Mouse (Mus musculus) heart, embryonic 14.5 days (tissue): ENCODE data around the gene Kif7. TPM values are rescaled to one million over a fixed set of nuclear protein-coding genes. Genes with fewer than 3 reads are reported as not detected.

Experiments
- ATAC-seq: fragments of 200-750 bp; cut with Nextera tagmentation; 2 replicates; pipeline ENCODE4 v1.8.0; 2017; ENCODE audit warnings: low read depth, moderate TSS enrichment; ENCODE audit not compliant: insufficient number of reproducible peaks, insufficient read depth, low FRiP score
- H3K27ac ChIP-seq, 2 experiments: fragments of 200-500 bp in 1 of 2; fragments of 300-500 bp in 1 of 2; sonication (generic) in 1 of 2; replicated peaks in 1 of 2; 2 replicates each; pipeline ENCODE4 v1.5.1; 2012 to 2014; ENCODE audit warnings: low read depth in 2 of 2, low read length in 2 of 2, control low read depth in 1 of 2, mild to moderate bottlenecking in 1 of 2, mixed read lengths in 1 of 2; ENCODE audit not compliant: control insufficient read depth in 1 of 2, insufficient read depth in 1 of 2
- H3K27me3 ChIP-seq: fragments of 300-500 bp; sonication (generic); 2 replicates; pipeline ENCODE4 v1.6.1; 2014; ENCODE audit warnings: mild to moderate bottlenecking, low read length, control low read depth; ENCODE audit not compliant: control insufficient read depth, insufficient read depth
- H3K36me3 ChIP-seq: fragments of 300-500 bp; sonication (generic); 2 replicates; pipeline ENCODE4 v1.6.1; 2014; ENCODE audit warnings: mild to moderate bottlenecking, control low read depth, low read length, mixed read lengths; ENCODE audit not compliant: control insufficient read depth, insufficient read depth
- H3K4me1 ChIP-seq, 2 experiments: fragments of 200-500 bp in 1 of 2; fragments of 300-500 bp in 1 of 2; sonication (generic) in 1 of 2; 2 replicates each; pipeline ENCODE4 v1.6.1; 2012 to 2014; ENCODE audit warnings: low read length in 2 of 2, control low read depth in 1 of 2, mixed read lengths in 1 of 2; ENCODE audit not compliant: control insufficient read depth in 2 of 2, insufficient read depth in 2 of 2
- H3K4me2 ChIP-seq: fragments of 300-500 bp; sonication (generic); 2 replicates; pipeline ENCODE4 v1.6.1; 2014; ENCODE audit warnings: mild to moderate bottlenecking, low read length
- H3K4me3 ChIP-seq, 2 experiments: fragments of 200-500 bp in 1 of 2; fragments of 300-500 bp in 1 of 2; sonication (generic) in 1 of 2; 2 replicates each; pipeline ENCODE4 v1.5.1; 2012 to 2014; ENCODE audit warnings: low read length in 2 of 2, mild to moderate bottlenecking in 2 of 2, control low read depth in 1 of 2, low read depth in 1 of 2, moderate library complexity in 1 of 2; ENCODE audit not compliant: control insufficient read depth in 1 of 2, insufficient read depth in 1 of 2
- H3K9ac ChIP-seq: fragments of 300-500 bp; sonication (generic); 2 replicates; pipeline ENCODE4 v1.6.1; 2014; ENCODE audit warnings: mild to moderate bottlenecking, low read length
- H3K9me3 ChIP-seq: fragments of 300-500 bp; sonication (generic); 2 replicates; pipeline ENCODE4 v1.6.1; 2016; ENCODE audit warnings: low read length, control low read depth; ENCODE audit not compliant: control insufficient read depth
- WGBS: fragments of 180-500 bp; shearing (Covaris S2); extraction: QIAGEN DNeasy Blood & Tissue Kit; methylation state at CpG from one replicate; pipeline ENCODE4 v1.1.7; 2014; 5-methylcytosine and 5-hydroxymethylcytosine counted together
- polyA plus RNA-seq: library from polyadenylated mRNA; unstranded; fragments of >200 nt; fragmentation: Nextera tagmentation; extraction: Ambion mirVana; gene quantifications from 2 replicates; pipeline ENCODE4 v1.2.1, GENCODE M21; 2014

Gene Kif7
- polyA plus RNA-seq, 1 experiment from 2014 or later, result 2.0 TPM

DNA sequence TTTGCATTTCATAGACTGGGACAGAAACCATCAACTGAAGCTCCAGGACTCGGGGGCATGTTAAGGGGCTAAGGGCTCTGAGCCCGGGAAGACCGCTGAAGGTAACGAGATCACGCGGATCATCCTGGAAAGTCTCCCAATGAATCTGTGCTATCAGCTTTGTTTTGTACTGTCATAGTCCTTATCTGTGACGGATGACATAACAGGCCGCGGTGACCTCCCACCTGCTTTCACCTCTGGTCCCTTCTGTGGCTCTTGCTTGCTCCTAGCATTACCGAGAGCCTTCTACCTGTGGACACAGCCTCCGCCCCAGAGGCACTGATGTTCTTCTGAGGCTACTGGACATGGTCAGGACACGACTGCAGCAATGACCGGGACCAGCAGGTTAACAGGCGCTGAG, 21.0 kb upstream of the Kif7 start:
- Histone ChIP-seq H3K27ac (no peak overlapping the region), H3K27me3 (no peaks in the 10 kb centered on the region; the same call in 1 of the 2 replicates), H3K9me3 (no peaks in the 10 kb centered on the region), H3K36me3 (peaks cover 13% of the 10 kb centered on the region), H3K4me2 (no peak overlapping the region), H3K4me1 (no peaks in the 10 kb centered on the region), H3K9ac (no peak overlapping the region), H3K4me3 (no peak overlapping the region)
- ATAC-seq, result no peak
- 87% methylated on average over 14 of the region's 14 CpGs for whole genome bisulfite sequencing

DNA sequence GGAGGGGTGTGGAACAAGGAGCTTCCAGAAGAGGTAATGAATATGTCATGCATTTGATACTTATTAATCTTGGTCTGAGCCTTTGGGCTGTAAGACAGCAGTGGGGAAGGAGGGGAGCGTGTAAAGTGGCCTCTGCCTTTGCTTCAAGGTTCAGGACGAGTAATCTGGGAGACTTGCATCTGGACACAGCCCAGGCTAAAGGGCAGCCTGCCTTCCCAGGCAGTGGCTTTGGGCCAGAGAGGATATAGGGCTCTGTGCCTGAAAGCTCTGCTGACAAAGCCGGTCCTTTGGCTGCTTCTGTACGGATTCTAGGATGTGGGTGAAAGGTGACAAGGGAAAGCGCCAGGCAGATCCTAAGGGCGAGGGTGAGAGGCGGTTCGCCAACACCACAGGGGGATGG, 19.0 kb upstream of the Kif7 start:
- Histone ChIP-seq H3K4me3 (no peak overlapping the region), H3K27me3 (no peaks in the 10 kb centered on the region; the same call in 1 of the 2 replicates), H3K4me2 (no peak overlapping the region), H3K27ac (no peak overlapping the region), H3K9ac (no peak overlapping the region), H3K4me1 (no peaks in the 10 kb centered on the region), H3K9me3 (no peaks in the 10 kb centered on the region), H3K36me3 (peaks cover 13% of the 10 kb centered on the region)
- WGBS, result 76% methylated on average over 8 of the region's 8 CpGs
- no peak for ATAC-seq

DNA sequence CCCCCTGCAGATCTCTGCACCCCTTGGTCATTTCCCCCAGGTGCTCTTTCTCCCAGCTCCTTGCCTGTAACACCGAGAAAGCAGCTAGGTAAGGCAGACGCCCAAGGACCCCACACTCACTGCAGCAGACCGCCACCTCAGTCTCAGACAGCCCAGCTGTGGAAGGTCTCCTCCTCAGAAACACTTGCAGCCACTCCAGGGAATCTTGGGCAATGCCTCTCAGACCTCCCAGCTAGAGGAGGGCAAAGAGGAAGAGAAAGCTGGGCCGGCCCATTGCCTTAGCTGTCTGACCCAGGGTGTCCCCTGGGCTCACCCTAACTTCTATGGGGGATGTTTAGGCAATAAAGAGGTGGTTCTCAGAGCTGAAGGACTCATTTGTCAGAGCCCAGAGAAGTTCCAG, 17.1 kb upstream of the Kif7 start, which contains the start of gene Plin1:
TSS of gene Plin1 (minus strand) at position 282 of the 400 bp plus-strand sequence.
- WGBS, result 53% methylated on average over 4 of the region's 4 CpGs
- no peak within 1 kb of the TSS for H3K27ac ChIP-seq
- H3K9me3 ChIP-seq, result no peaks in the 10 kb centered on the region
- no peak for ATAC-seq
- no peak within 1 kb of the TSS for H3K4me2 ChIP-seq
- H3K27me3 ChIP-seq, result peaks cover 4% of the 10 kb centered on the region; the same call in 1 of the 2 replicates
- H3K4me3 ChIP-seq, result no peak within 1 kb of the TSS
- H3K4me1 ChIP-seq, result no peaks in the 10 kb centered on the region
- peaks cover 12% of the 10 kb centered on the region for H3K36me3 ChIP-seq
- no peak within 1 kb of the TSS for H3K9ac ChIP-seq

DNA sequence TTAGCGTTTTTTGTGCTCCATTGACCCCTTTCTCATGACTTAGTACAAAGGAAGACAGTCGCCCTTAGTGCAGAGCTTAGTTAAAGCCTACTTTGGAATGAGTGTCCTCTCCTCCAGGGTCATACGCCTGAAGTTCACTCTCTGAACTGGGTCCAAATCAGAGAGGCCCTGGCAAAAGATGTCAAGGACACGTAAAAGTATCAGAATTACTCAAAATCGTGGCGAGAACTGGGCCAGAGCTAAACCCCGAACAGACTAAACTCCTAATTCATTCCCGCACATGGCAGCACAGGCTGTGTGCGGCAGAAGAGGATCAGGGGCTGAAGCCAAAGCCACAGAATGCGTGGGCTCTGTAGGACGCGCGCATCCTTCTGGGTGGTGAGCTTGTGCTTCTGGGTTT, 15.9 kb upstream of the Kif7 start:
- Histone ChIP-seq H3K27ac (no peak overlapping the region), H3K4me2 (no peak overlapping the region), H3K9ac (no peak overlapping the region), H3K9me3 (no peaks in the 10 kb centered on the region), H3K36me3 (0 out of 2 replicates have a peak, but pooled peaks cover 6% of the 10 kb centered on the region), H3K4me1 (no peaks in the 10 kb centered on the region), H3K27me3 (peaks cover 4% of the 10 kb centered on the region; the same call in 1 of the 2 replicates), H3K4me3 (no peak overlapping the region)
- 76% methylated on average over 13 of the region's 13 CpGs for WGBS
- ATAC-seq, result no peak

DNA sequence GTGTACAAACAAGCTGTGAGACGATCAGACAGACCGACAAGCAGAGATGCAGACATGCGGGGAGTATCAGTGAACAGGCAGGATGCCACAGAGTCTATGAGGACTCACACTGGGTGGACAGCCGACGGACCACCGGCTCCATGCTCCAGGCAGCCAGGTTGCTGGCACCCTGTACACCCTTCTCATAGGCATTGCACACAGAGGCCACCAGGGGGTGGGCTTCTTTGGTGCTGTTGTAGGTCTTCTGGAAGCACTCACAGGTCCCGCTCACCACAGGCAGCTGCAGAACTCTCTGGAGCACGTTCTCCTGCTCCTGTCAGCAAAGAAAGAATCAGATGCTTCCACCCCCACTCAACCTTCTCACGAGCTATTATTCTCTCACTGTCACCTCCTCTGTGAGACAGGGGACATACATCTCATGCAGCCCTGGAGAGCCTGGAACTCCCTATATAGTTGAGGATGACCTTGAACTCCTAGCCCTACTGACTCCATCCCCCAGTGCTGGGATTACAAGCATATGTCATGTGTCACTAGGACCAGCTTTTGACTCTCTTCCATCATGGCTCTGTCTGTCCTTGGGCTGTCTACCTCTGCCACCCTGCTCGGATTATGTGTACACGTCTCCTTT, 14.3 kb upstream of the Kif7 start:
- ATAC-seq, result no peak

DNA sequence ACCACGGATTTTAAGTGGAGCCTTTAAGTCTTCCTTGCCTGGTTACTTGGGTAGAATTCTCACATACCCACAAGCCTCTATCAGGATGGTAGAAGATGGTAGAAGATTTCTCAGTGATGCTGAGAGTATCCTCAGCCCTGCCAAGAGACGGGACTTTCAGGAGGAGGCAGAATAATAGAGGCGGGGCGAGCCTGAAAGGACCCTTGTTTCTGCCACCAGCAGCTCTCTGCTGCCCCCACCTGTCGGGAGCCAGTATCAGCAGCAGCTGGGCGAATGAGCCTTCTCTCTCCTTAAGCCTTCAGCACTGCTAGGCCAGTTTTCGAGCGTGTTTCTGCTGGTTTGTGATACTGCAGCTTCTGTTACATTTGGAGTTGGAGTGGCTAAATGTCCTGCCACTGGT, 13.6 kb upstream of the Kif7 start:
- Histone ChIP-seq H3K36me3 (no peaks in the 10 kb centered on the region), H3K27me3 (peaks cover 4% of the 10 kb centered on the region; the same call in 1 of the 2 replicates), H3K27ac (no peak overlapping the region), H3K4me2 (no peak overlapping the region), H3K4me3 (no peak overlapping the region), H3K9me3 (no peaks in the 10 kb centered on the region), H3K9ac (no peak overlapping the region), H3K4me1 (no peaks in the 10 kb centered on the region)
- ATAC-seq, result no peak
- WGBS, result 7% methylated on average over 8 of the region's 8 CpGs

More for the DNA sequence above, 14.3 kb upstream of the Kif7 start:
- Histone ChIP-seq H3K36me3 (no peaks in the 10 kb centered on the region), H3K9me3 (no peaks in the 10 kb centered on the region), H3K9ac (no peak overlapping the region), H3K4me2 (no peak overlapping the region), H3K4me1 (no peaks in the 10 kb centered on the region), H3K27me3 (peaks cover 4% of the 10 kb centered on the region; the same call in 1 of the 2 replicates), H3K4me3 (no peak overlapping the region), H3K27ac (no peak overlapping the region)
- 52% methylated on average over 11 of the region's 11 CpGs for WGBS

DNA sequence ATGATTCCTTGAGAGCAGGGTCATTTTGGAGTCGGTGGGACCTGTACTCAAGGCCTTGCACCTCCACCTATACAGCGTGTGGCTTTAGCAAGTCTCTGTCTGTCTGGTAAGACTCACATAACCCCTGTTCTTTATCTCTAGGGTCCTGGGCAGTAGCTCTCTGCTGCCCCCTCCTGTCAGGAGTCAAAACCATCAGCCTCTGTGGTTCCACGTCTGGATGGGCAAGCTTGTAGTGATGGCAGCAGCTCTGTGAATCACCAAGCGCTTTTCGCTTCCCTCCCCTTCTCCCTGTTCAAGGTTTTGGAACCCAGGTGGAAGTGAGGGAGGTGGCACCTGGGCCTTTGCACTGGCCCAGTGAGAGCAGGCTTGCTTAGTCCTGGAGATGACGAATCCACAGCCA, 12.7 kb upstream of the Kif7 start:
- no peaks in the 10 kb centered on the region for H3K36me3 ChIP-seq
- H3K9ac ChIP-seq, result no peak overlapping the region
- no peaks in the 10 kb centered on the region for H3K4me1 ChIP-seq
- H3K4me3 ChIP-seq, result no peak overlapping the region
- no peak overlapping the region for H3K4me2 ChIP-seq
- ATAC-seq, result no peak
- H3K27ac ChIP-seq, result no peak overlapping the region
- WGBS, result 34% methylated on average over 6 of the region's 6 CpGs
- no peaks in the 10 kb centered on the region for H3K9me3 ChIP-seq
- peaks cover 4% of the 10 kb centered on the region; the same call in 1 of the 2 replicates for H3K27me3 ChIP-seq

DNA sequence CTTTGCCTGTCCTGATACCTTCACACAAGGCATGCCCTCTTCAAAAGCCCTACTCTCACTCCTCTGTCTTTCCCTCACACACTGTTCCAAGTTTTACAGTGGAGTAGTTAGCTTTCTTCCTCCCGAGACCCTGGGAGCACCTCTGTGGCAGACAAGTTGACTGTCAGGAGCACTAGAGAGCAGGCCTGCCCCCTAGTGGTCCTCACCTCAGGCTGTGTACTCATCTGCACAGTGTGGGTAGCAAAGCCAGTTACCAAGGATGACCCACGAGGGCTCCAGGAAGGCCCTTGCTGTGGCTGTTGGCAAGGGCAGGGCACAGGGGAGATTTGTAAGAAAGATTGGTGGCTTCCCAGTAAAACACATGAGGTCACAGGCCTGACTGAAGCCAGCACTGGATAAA, 11.6 kb upstream of the Kif7 start:
- H3K27me3 ChIP-seq, result peaks cover 10% of the 10 kb centered on the region
- WGBS, result 5% methylated on average over 2 of the region's 2 CpGs
- no peaks in the 10 kb centered on the region for H3K36me3 ChIP-seq
- H3K4me1 ChIP-seq, result no peaks in the 10 kb centered on the region; a peak in 1 of 4 replicates
- no peak for ATAC-seq
- H3K4me3 ChIP-seq, result no peak overlapping the region
- H3K9me3 ChIP-seq, result no peaks in the 10 kb centered on the region
- no peak overlapping the region for H3K9ac ChIP-seq
- H3K27ac ChIP-seq, result no peak overlapping the region
- no peak overlapping the region for H3K4me2 ChIP-seq
